Mouse (Mus musculus) hindbrain, embryonic 11.5 days (tissue): ENCODE measurements around the gene Mcub. TPM values are rescaled to one million over a fixed set of nuclear protein-coding genes. Genes with fewer than 3 reads are reported as not detected.

Experiments
- ATAC-seq: fragments of 200-750 bp; cut with Nextera tagmentation; 2 replicates; pipeline ENCODE4 v1.8.0; 2017; ENCODE audit warnings: mild to moderate bottlenecking, moderate TSS enrichment, moderate library complexity; ENCODE audit not compliant: low FRiP score
- DNase-seq: peaks from one replicate; pipeline ENCODE4 v3.0.0-alpha.2; 2015; ENCODE audit warnings: low spot score
- H3K27ac ChIP-seq: fragments of 300-500 bp; sonication (generic); 2 replicates; pipeline ENCODE4 v1.5.1; 2014; ENCODE audit warnings: mild to moderate bottlenecking, low read depth, low read length
- H3K27me3 ChIP-seq: fragments of 300-500 bp; sonication (generic); 2 replicates; pipeline ENCODE4 v1.6.1; 2014; ENCODE audit warnings: mild to moderate bottlenecking, low read length, moderate library complexity, mixed read lengths; ENCODE audit not compliant: control insufficient read depth, insufficient read depth
- H3K36me3 ChIP-seq: fragments of 300-500 bp; sonication (generic); 2 replicates; pipeline ENCODE4 v1.6.1; 2014; ENCODE audit warnings: mild to moderate bottlenecking, low read length, moderate library complexity, mixed read lengths; ENCODE audit not compliant: control insufficient read depth, insufficient read depth
- H3K4me1 ChIP-seq: fragments of 300-500 bp; sonication (generic); replicated peaks from 2 replicates; pipeline ENCODE4 v1.6.1; 2014; ENCODE audit warnings: low read length, mixed read lengths; ENCODE audit not compliant: control insufficient read depth, insufficient read depth
- H3K4me2 ChIP-seq: fragments of 300-500 bp; sonication (generic); replicated peaks from 2 replicates; pipeline ENCODE4 v1.6.1; 2014; ENCODE audit warnings: mild to moderate bottlenecking, low read depth, low read length
- H3K4me3 ChIP-seq: fragments of 300-500 bp; sonication (generic); 2 replicates; pipeline ENCODE4 v1.5.1; 2014; ENCODE audit warnings: low read depth, low read length
- H3K9ac ChIP-seq: fragments of 300-500 bp; sonication (generic); 2 replicates; pipeline ENCODE4 v1.6.1; 2014; ENCODE audit warnings: low read depth, low read length
- H3K9me3 ChIP-seq: fragments of 300-500 bp; sonication (generic); 2 replicates; pipeline ENCODE4 v1.6.1; 2016; ENCODE audit warnings: low read length; ENCODE audit not compliant: control insufficient read depth
- WGBS: fragments of 180-500 bp; shearing (Covaris S2); extraction: QIAGEN DNeasy Blood & Tissue Kit; methylation state at CpG from one replicate; pipeline ENCODE4 v1.1.7; 2014; 5-methylcytosine and 5-hydroxymethylcytosine counted together
- polyA plus RNA-seq: library from polyadenylated mRNA; unstranded; fragments of >200 nt; fragmentation: Nextera tagmentation; extraction: Ambion mirVana; gene quantifications from 2 replicates; pipeline ENCODE4 v1.2.1, GENCODE M21; 2014

Gene Mcub
- polyA plus RNA-seq, 1 experiment from 2014 or later: 1.7 TPM

- H3K27me3 ChIP-seq: no peaks in the 10 kb centered on the region
- ATAC-seq (peak; percentile 60; the same call in 1 of the 2 replicates), DNase-seq (peak; percentile 52)
- no peaks in the 10 kb centered on the region for H3K36me3 ChIP-seq
- WGBS: 1% methylated on average over 25 of the region's 25 CpGs
- H3K9ac ChIP-seq: peak overlapping the region; percentile 55
- H3K4me2 ChIP-seq: peak overlapping the region; percentile 76
- no peak overlapping the region for H3K27ac ChIP-seq
- H3K4me3 ChIP-seq: peak overlapping the region; percentile 53
- no peaks in the 10 kb centered on the region for H3K9me3 ChIP-seq
- H3K4me1 ChIP-seq: no peaks in the 10 kb centered on the region; the same call in 1 of the 2 replicates
Observed at GRCm38 (mm10) chr3:129879131-129879757, 90.8 kb downstream of the Mcub start.

GRCm38 (mm10) chr3:129878405-129879021 lies 91.5 kb downstream of the Mcub start, which contains the start of gene Pla2g12a:
Gene Pla2g12a, plus strand, starts transcription at chr3:129878606.
- H3K4me3 ChIP-seq: peak within 1 kb of the TSS; percentile 53
- DNase-seq (peak; percentile 96), ATAC-seq (peak; percentile 96)
- no peaks in the 10 kb centered on the region for H3K9me3 ChIP-seq
- H3K4me1 ChIP-seq: no peaks in the 10 kb centered on the region; the same call in 1 of the 2 replicates
- H3K4me2 ChIP-seq: peak within 1 kb of the TSS; percentile 76
- H3K36me3 ChIP-seq: no peaks in the 10 kb centered on the region
- no peaks in the 10 kb centered on the region for H3K27me3 ChIP-seq
- H3K27ac ChIP-seq: peak within 1 kb of the TSS; percentile 78
- H3K9ac ChIP-seq: peak within 1 kb of the TSS; percentile 55
- WGBS: under 1% methylated on average over 63 of the region's 66 CpGs

- Histone ChIP-seq H3K4me1 (no peaks in the 10 kb centered on the region; the same call in 1 of the 2 replicates), H3K36me3 (no peaks in the 10 kb centered on the region), H3K27me3 (no peaks in the 10 kb centered on the region), H3K9ac (no peak overlapping the region), H3K4me3 (no peak overlapping the region), H3K9me3 (no peaks in the 10 kb centered on the region), H3K27ac (no peak overlapping the region), H3K4me2 (no peak overlapping the region)
- DNase-seq (no peak), ATAC-seq (no peak)
- WGBS: 91% methylated on average over 10 of the region's 10 CpGs
Observed at GRCm38 (mm10) chr3:129877327-129877726, 92.7 kb downstream of the Mcub start.

Other genes starting within 250 kb of the Mcub start
- 1.4 and 2.0 TPM in 2 replicates for gene Egf, start 214.9 kb downstream of the Mcub start, polyA plus RNA-seq
- gene Lrit3, start 166.2 kb downstream of the Mcub start, polyA plus RNA-seq: not detected in 2 replicates
- gene Rrh, start 147.6 kb downstream of the Mcub start, polyA plus RNA-seq: 0.20 TPM in 1 of 2 replicates, not detected in the other
- gene Gar1, start 138.8 kb downstream of the Mcub start, polyA plus RNA-seq: 36.9 and 44.4 TPM in 2 replicates
- 0.54 and 0.63 TPM in 2 replicates for gene Cfi, start 134.3 kb downstream of the Mcub start, polyA plus RNA-seq
- 23.9 and 24.6 TPM in 2 replicates for gene Pla2g12a, start 91.6 kb downstream of the Mcub start, polyA plus RNA-seq
- 66.0 and 67.4 TPM in 2 replicates for gene Casp6, start 68.8 kb downstream of the Mcub start, polyA plus RNA-seq
- gene Sec24b, start 91.3 kb upstream of the Mcub start, polyA plus RNA-seq: 29.9 and 30.0 TPM in 2 replicates
- gene Col25a1, start 161.3 kb upstream of the Mcub start, polyA plus RNA-seq: 4.6 and 5.3 TPM in 2 replicates